Mouse (Mus musculus) right cerebral cortex, postnatal 10 days (tissue): Measurements from ENCODE around the gene Ocel1.
A peak's percentile ranks its signal among the peaks of the same experiment; 100 is the strongest.
"Not testable (repeated sequence)": the region's sequence is repeated elsewhere in the genome, so short reads cannot be mapped to it uniquely, and the experiment has no call there.

Experiments
- DNase-seq, 2 experiments: peaks; one replicate each; pipeline ENCODE4 v3.0.0; 2021; ENCODE audit warnings: low spot score in 2 of 2

Ocel1 gene

GRCm38 (mm10) chr8:71371236-71371848 lies at the start of gene Ocel1:
Gene Ocel1, plus strand, starts transcription at chr8:71371298.
- DNase-seq, result peak; percentile 98

GRCm38 (mm10) chr8:71322939-71323338 lies 48.2 kb upstream of the Ocel1 start:
- DNase-seq, result no peak

GRCm38 (mm10) chr8:71324848-71325247 lies 46.2 kb upstream of the Ocel1 start:
- no peak for DNase-seq

- DNase-seq, result not testable (repeated sequence)
These were observed 33.3 kb upstream of the Ocel1 start for GRCm38 (mm10) chr8:71337834-71338233.

- DNase-seq, result no peak
These were observed 30.5 kb upstream of the Ocel1 start for GRCm38 (mm10) chr8:71340625-71341024.

- DNase-seq, result no peak
These were observed 24.5 kb upstream of the Ocel1 start for GRCm38 (mm10) chr8:71346581-71346980.

- DNase-seq, result no peak
These were observed 20.0 kb upstream of the Ocel1 start for GRCm38 (mm10) chr8:71351117-71351516.

GRCm38 (mm10) chr8:71351520-71351919 lies 19.6 kb upstream of the Ocel1 start:
- DNase-seq, result no peak

- no peak for DNase-seq
These were observed 13.1 kb upstream of the Ocel1 start for GRCm38 (mm10) chr8:71358026-71358425.

GRCm38 (mm10) chr8:71366771-71367528 lies 4.1 kb upstream of the Ocel1 start, which contains the start of gene Use1:
Gene Use1, plus strand, starts transcription at chr8:71366848.
- peak; percentile 92 to 95 for DNase-seq

GRCm38 (mm10) chr8:71367529-71368176 lies 3.4 kb upstream of the Ocel1 start:
- DNase-seq, result peak in 1 of 2 experiments; percentile 60

GRCm38 (mm10) chr8:71368366-71368765 lies 2.7 kb upstream of the Ocel1 start:
- no peak for DNase-seq

- peak in 1 of 2 experiments; percentile 36 for DNase-seq
These were observed 1.9 kb upstream of the Ocel1 start for GRCm38 (mm10) chr8:71369040-71369718.

GRCm38 (mm10) chr8:71370711-71371235 lies 325 bp upstream of the Ocel1 start:
- no peak for DNase-seq

GRCm38 (mm10) chr8:71372427-71372826 lies 1.3 kb downstream of the Ocel1 start:
- DNase-seq, result no peak

GRCm38 (mm10) chr8:71373000-71373399 lies 1.9 kb downstream of the Ocel1 start:
- DNase-seq, result no peak

- DNase-seq, result no peak
These were observed 3.6 kb downstream of the Ocel1 start for GRCm38 (mm10) chr8:71374616-71375206.

- peak; percentile 81 to 82 for DNase-seq
These were observed 4.7 kb downstream of the Ocel1 start for GRCm38 (mm10) chr8:71375581-71376422.

- no peak for DNase-seq
These were observed 5.4 kb downstream of the Ocel1 start for GRCm38 (mm10) chr8:71376423-71377030.

GRCm38 (mm10) chr8:71379008-71379407 lies 7.9 kb downstream of the Ocel1 start:
- no peak for DNase-seq
